Mouse (Mus musculus): Measurements from ENCODE around the gene Tcp10c. TPM values are rescaled to one million over a fixed set of nuclear protein-coding genes. Genes with fewer than 3 reads are reported as not detected.
"Not testable (repeated sequence)": the region's sequence is repeated elsewhere in the genome, so short reads cannot be mapped to it uniquely, and the experiment has no call there.

Tcp10c gene
- polyA plus RNA-seq, 1 experiment from 2014 or later = not detected

GRCm38 (mm10) chr17:13337931-13338330 is 16.4 kb upstream of the Tcp10c start:
- DNase-seq (ENCODE audit: low spot score); H3K4me1 ChIP-seq (replicated peaks; ENCODE audit: control insufficient read depth, insufficient read depth, low read length); H3K27me3 ChIP-seq (replicated peaks; ENCODE audit: control insufficient read depth, insufficient read depth, low read length); H3K9ac ChIP-seq (ENCODE audit: low read depth, low read length); H3K36me3 ChIP-seq (ENCODE audit: control insufficient read depth, insufficient read depth, low read length); H3K9me3 ChIP-seq (ENCODE audit: control insufficient read depth, low read length); H3K27ac ChIP-seq (ENCODE audit: low read depth, low read length); H3K4me3 ChIP-seq (ENCODE audit: low read depth, low read length); ATAC-seq (replicated peaks; ENCODE audit: low FRiP score); H3K4me2 ChIP-seq: not testable (repeated sequence)
- 77% methylated on average over 1 of the region's 1 CpGs for WGBS

DNA sequence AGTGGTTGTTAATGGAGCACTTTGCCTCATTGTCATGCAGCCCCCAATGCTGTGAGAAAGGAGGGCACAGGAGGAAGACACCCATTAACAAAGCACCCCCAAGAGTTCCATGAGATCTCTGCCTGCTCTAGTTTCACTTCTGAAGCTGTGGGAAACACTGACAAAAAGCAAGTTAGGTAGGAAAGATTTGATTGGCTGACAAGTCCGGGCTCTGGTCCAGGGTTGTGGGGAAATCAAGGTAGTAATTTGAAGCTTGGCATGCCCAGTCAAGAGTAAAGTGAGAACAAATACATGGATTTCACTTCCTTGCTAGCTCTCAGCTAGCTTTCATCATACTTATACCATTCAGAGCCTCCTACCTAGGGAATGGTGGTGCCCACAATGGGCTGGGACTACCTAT is 14.3 kb upstream of the Tcp10c start:
- not testable (repeated sequence) for H3K9ac ChIP-seq (ENCODE audit: low read depth, low read length); H3K27ac ChIP-seq (ENCODE audit: low read depth, low read length); H3K4me2 ChIP-seq; H3K4me1 ChIP-seq (replicated peaks; ENCODE audit: control insufficient read depth, insufficient read depth, low read length); DNase-seq (ENCODE audit: low spot score); H3K27me3 ChIP-seq (replicated peaks; ENCODE audit: control insufficient read depth, insufficient read depth, low read length); H3K9me3 ChIP-seq (ENCODE audit: control insufficient read depth, low read length); ATAC-seq (replicated peaks; ENCODE audit: low FRiP score); H3K36me3 ChIP-seq (ENCODE audit: control insufficient read depth, insufficient read depth, low read length); H3K4me3 ChIP-seq (ENCODE audit: low read depth, low read length)
- 80% methylated on average over 1 of the region's 1 CpGs for WGBS

- not testable (repeated sequence) for H3K27ac ChIP-seq (ENCODE audit: low read depth, low read length); H3K9me3 ChIP-seq (ENCODE audit: control insufficient read depth, low read length); DNase-seq (ENCODE audit: low spot score); H3K4me2 ChIP-seq; ATAC-seq (replicated peaks; ENCODE audit: low FRiP score); H3K27me3 ChIP-seq (replicated peaks; ENCODE audit: control insufficient read depth, insufficient read depth, low read length); H3K9ac ChIP-seq (ENCODE audit: low read depth, low read length); H3K36me3 ChIP-seq (ENCODE audit: control insufficient read depth, insufficient read depth, low read length); H3K4me1 ChIP-seq (replicated peaks; ENCODE audit: control insufficient read depth, insufficient read depth, low read length); H3K4me3 ChIP-seq (ENCODE audit: low read depth, low read length)
- no CpG with 5 or more reads among the region's 4 CpGs for WGBS
Measured at GRCm38 (mm10) chr17:13345923-13346322, 8.4 kb upstream of the Tcp10c start.

DNA sequence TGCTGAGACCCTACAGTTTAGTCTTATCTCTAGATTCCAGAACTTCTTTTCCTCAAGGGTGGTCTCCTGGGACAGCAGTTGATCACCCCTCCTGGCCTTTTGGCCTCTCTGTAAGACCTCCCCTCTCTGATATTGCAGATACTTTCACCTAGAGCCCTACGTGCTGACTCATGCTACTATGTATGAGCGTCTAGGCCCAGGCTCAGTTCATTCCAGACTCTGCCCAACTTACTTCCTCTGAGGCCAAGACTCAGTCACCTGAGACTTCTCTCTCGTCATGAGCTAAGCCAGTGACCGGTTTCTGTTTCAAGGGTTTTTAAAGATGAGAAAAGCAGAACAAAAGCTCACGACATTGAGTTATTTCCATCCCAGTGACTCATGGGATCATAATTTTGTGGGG is 4.8 kb upstream of the Tcp10c start:
- not testable (repeated sequence) for H3K27me3 ChIP-seq (replicated peaks; ENCODE audit: control insufficient read depth, insufficient read depth, low read length); H3K27ac ChIP-seq (ENCODE audit: low read depth, low read length); H3K4me2 ChIP-seq; ATAC-seq (replicated peaks; ENCODE audit: low FRiP score); H3K4me3 ChIP-seq (ENCODE audit: low read depth, low read length); H3K9me3 ChIP-seq (ENCODE audit: control insufficient read depth, low read length); H3K4me1 ChIP-seq (replicated peaks; ENCODE audit: control insufficient read depth, insufficient read depth, low read length); DNase-seq (ENCODE audit: low spot score); H3K36me3 ChIP-seq (ENCODE audit: control insufficient read depth, insufficient read depth, low read length); H3K9ac ChIP-seq (ENCODE audit: low read depth, low read length)
- 81% methylated on average over 4 of the region's 5 CpGs for WGBS

- H3K27me3 ChIP-seq (replicated peaks; ENCODE audit: control insufficient read depth, insufficient read depth, low read length); H3K4me1 ChIP-seq (replicated peaks; ENCODE audit: control insufficient read depth, insufficient read depth, low read length); H3K27ac ChIP-seq (ENCODE audit: low read depth, low read length); H3K9ac ChIP-seq (ENCODE audit: low read depth, low read length); H3K36me3 ChIP-seq (ENCODE audit: control insufficient read depth, insufficient read depth, low read length); ATAC-seq (replicated peaks; ENCODE audit: low FRiP score); H3K4me3 ChIP-seq (ENCODE audit: low read depth, low read length); H3K4me2 ChIP-seq: not testable (repeated sequence)
- peak; percentile 15 for DNase-seq (ENCODE audit: low spot score)
- WGBS = 84% methylated on average over 8 of the region's 8 CpGs
- H3K9me3 ChIP-seq (ENCODE audit: control insufficient read depth, low read length) = peaks cover 15% of the 10 kb centered on the region
Measured at GRCm38 (mm10) chr17:13353249-13353648, 1.1 kb upstream of the Tcp10c start.

DNA sequence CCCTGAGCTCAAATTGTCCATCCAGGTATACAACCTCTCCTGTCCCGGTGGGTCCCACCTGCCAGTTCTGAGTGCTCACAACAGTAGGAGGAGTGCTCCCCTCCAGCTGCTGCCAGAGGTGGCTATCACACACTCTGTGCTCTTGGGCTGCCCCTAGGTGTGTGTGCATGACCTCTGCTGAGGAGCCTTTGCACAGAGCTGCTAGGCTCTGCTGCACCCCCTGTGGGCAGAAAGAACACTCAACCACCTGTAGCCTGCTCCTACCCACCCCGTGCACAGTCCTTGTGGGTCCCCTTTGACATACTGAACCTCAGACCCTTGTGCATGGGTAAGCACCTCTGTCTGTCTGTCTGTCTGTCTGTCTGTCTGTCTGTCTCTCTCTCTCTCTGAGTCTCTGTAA is 8.1 kb downstream of the Tcp10c start:
- DNase-seq (ENCODE audit: low spot score) = peak; percentile 8
- H3K27me3 ChIP-seq (replicated peaks; ENCODE audit: control insufficient read depth, insufficient read depth, low read length); H3K4me3 ChIP-seq (ENCODE audit: low read depth, low read length): not testable (repeated sequence)

DNA sequence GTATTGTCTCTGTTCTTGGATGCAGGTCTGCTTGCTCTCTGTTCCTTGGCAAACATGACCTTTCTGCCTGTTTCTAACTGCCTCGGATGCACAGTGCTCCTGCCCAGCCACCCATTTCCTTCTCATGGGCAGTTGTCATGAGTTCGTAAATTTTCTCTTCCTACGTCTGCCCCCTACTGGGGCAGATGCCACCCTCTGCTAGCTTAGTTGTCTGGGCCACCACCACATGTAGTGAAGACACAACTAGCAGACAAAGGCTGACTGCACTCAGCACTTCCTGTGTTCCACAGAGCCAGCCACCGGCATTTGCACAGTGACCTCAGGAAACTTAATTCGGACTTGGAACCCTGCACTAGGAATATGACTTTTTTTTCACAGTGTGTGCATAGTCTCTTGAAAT is 9.4 kb downstream of the Tcp10c start:
- WGBS = 87% methylated on average over 3 of the region's 5 CpGs
- not testable (repeated sequence) for H3K9ac ChIP-seq (ENCODE audit: low read depth, low read length); H3K4me2 ChIP-seq; ATAC-seq (replicated peaks; ENCODE audit: low FRiP score); H3K36me3 ChIP-seq (ENCODE audit: control insufficient read depth, insufficient read depth, low read length); DNase-seq (ENCODE audit: low spot score); H3K9me3 ChIP-seq (ENCODE audit: control insufficient read depth, low read length); H3K27ac ChIP-seq (ENCODE audit: low read depth, low read length); H3K4me1 ChIP-seq (replicated peaks; ENCODE audit: control insufficient read depth, insufficient read depth, low read length); H3K27me3 ChIP-seq (replicated peaks; ENCODE audit: control insufficient read depth, insufficient read depth, low read length); H3K4me3 ChIP-seq (ENCODE audit: low read depth, low read length)

More for the DNA sequence above, 8.1 kb downstream of the Tcp10c start:
- H3K4me2 ChIP-seq; H3K9ac ChIP-seq (ENCODE audit: low read depth, low read length); H3K36me3 ChIP-seq (ENCODE audit: control insufficient read depth, insufficient read depth, low read length); ATAC-seq (replicated peaks; ENCODE audit: low FRiP score); H3K9me3 ChIP-seq (ENCODE audit: control insufficient read depth, low read length); H3K4me1 ChIP-seq (replicated peaks; ENCODE audit: control insufficient read depth, insufficient read depth, low read length); H3K27ac ChIP-seq (ENCODE audit: low read depth, low read length): not testable (repeated sequence)
- 76% methylated on average over 2 of the region's 2 CpGs for whole genome bisulfite sequencing

DNA sequence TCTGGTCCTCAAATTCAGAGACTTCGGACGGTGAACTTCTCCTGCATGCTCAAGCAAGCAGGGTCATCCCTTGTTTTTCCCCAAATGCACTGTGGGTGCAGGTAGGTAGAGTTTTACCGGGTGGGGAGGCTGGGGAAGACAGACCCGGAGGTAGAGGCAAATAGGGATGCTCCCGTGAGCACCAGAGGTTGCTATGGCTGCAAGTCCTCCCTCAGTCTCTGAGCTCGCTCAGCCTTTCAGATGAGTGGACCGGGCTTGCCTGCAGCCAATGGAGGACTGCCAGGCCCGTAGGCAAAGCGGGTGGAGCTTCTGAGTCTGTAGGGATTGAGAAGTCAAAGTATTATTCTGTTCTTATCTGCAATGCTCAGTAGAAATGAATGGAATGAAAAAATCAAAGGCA is 9.8 kb downstream of the Tcp10c start:
- H3K36me3 ChIP-seq (ENCODE audit: control insufficient read depth, insufficient read depth, low read length); H3K4me1 ChIP-seq (replicated peaks; ENCODE audit: control insufficient read depth, insufficient read depth, low read length); H3K27me3 ChIP-seq (replicated peaks; ENCODE audit: control insufficient read depth, insufficient read depth, low read length); H3K9me3 ChIP-seq (ENCODE audit: control insufficient read depth, low read length); H3K4me3 ChIP-seq (ENCODE audit: low read depth, low read length); H3K9ac ChIP-seq (ENCODE audit: low read depth, low read length); ATAC-seq (replicated peaks; ENCODE audit: low FRiP score); H3K4me2 ChIP-seq; H3K27ac ChIP-seq (ENCODE audit: low read depth, low read length): not testable (repeated sequence)
- peak; percentile 22 for DNase-seq (ENCODE audit: low spot score)
- WGBS = 81% methylated on average over 9 of the region's 9 CpGs

DNA sequence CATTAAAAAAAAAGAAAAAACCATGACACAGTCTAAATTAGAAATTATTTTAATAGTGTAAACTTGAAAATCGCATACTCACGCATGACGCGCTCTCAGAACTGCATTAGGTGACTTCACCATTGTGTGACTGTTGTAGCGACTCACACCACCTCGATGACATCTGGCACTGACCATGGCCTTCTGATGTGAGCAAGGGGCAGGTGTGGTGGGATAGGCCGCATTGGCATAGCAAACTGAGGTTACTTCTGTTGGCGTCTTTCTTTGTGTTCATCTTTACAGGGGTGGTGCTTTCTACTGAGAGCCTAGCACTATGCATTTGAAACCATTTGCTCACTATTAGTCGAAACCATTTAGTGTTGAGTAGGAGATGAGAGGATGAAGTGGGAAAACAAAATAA is 12.8 kb downstream of the Tcp10c start:
- not testable (repeated sequence) for DNase-seq (ENCODE audit: low spot score); H3K4me3 ChIP-seq (ENCODE audit: low read depth, low read length); H3K9me3 ChIP-seq (ENCODE audit: control insufficient read depth, low read length); ATAC-seq (replicated peaks; ENCODE audit: low FRiP score); H3K27ac ChIP-seq (ENCODE audit: low read depth, low read length); H3K4me2 ChIP-seq; H3K27me3 ChIP-seq (replicated peaks; ENCODE audit: control insufficient read depth, insufficient read depth, low read length); H3K36me3 ChIP-seq (ENCODE audit: control insufficient read depth, insufficient read depth, low read length); H3K4me1 ChIP-seq (replicated peaks; ENCODE audit: control insufficient read depth, insufficient read depth, low read length); H3K9ac ChIP-seq (ENCODE audit: low read depth, low read length)
- 90% methylated on average over 9 of the region's 9 CpGs for WGBS
